Mouse (Mus musculus): Measurements from ENCODE around the gene Hsf2bp. TPM values are rescaled to one million over a fixed set of nuclear protein-coding genes. Genes with fewer than 3 reads are reported as not detected.

Gene Hsf2bp
- polyA plus RNA-seq, 1 experiment, result 34.3 TPM

GRCm38 (mm10) chr17:31919599-31919998, 116.5 kb downstream of the Hsf2bp start:
- Histone ChIP-seq H3K36me3 (ENCODE audit: control insufficient read depth, insufficient read depth, low read length) (no peaks in the 10 kb centered on the region), H3K27me3 (ENCODE audit: control insufficient read depth, insufficient read depth, low read length) (no peaks in the 10 kb centered on the region), H3K4me1 (ENCODE audit: control insufficient read depth, insufficient read depth, low read length) (no peaks in the 10 kb centered on the region; the same call in 1 of the 2 replicates), H3K4me3 (ENCODE audit: control insufficient read depth, low read depth, low read length) (no peak overlapping the region), H3K27ac (ENCODE audit: control insufficient read depth, insufficient read depth, low read depth, low read length) (no peak overlapping the region)
- no peak for TF ChIP-seq POLR2A (IDR thresholded peaks at IDR 0.05; ENCODE audit: control insufficient read depth, low read depth, low read length)
- TF ChIP-seq CTCF (IDR thresholded peaks at IDR 0.05; ENCODE audit: control insufficient read depth, insufficient read depth, insufficient replicate concordance, low read depth, low read length), result no peak

GRCm38 (mm10) chr17:31918374-31918773, 117.8 kb downstream of the Hsf2bp start:
- no peaks in the 10 kb centered on the region for H3K36me3 ChIP-seq (ENCODE audit: control insufficient read depth, insufficient read depth, low read length)
- no peak overlapping the region for H3K4me3 ChIP-seq (ENCODE audit: control insufficient read depth, low read depth, low read length)
- TF ChIP-seq CTCF (IDR thresholded peaks at IDR 0.05; ENCODE audit: control insufficient read depth, insufficient read depth, insufficient replicate concordance, low read depth, low read length) (no peak), POLR2A (IDR thresholded peaks at IDR 0.05; ENCODE audit: control insufficient read depth, low read depth, low read length) (no peak)
- H3K27ac ChIP-seq (ENCODE audit: control insufficient read depth, insufficient read depth, low read depth, low read length), result no peak overlapping the region
- H3K27me3 ChIP-seq (ENCODE audit: control insufficient read depth, insufficient read depth, low read length), result no peaks in the 10 kb centered on the region
- no peaks in the 10 kb centered on the region; the same call in 1 of the 2 replicates for H3K4me1 ChIP-seq (ENCODE audit: control insufficient read depth, insufficient read depth, low read length)

- TF ChIP-seq CTCF (IDR thresholded peaks at IDR 0.05; ENCODE audit: control insufficient read depth, insufficient read depth, insufficient replicate concordance, low read depth, low read length), result no peak
- no peak for TF ChIP-seq POLR2A (IDR thresholded peaks at IDR 0.05; ENCODE audit: control insufficient read depth, low read depth, low read length)
- H3K36me3 ChIP-seq (ENCODE audit: control insufficient read depth, insufficient read depth, low read length), result no peaks in the 10 kb centered on the region
- H3K4me1 ChIP-seq (ENCODE audit: control insufficient read depth, insufficient read depth, low read length), result peaks cover 3% of the 10 kb centered on the region
- H3K27ac ChIP-seq (ENCODE audit: control insufficient read depth, insufficient read depth, low read depth, low read length), result no peak overlapping the region
- no peak overlapping the region for H3K4me3 ChIP-seq (ENCODE audit: control insufficient read depth, low read depth, low read length)
- no peaks in the 10 kb centered on the region for H3K27me3 ChIP-seq (ENCODE audit: control insufficient read depth, insufficient read depth, low read length)
Observed at GRCm38 (mm10) chr17:31916461-31916775, 119.7 kb downstream of the Hsf2bp start.

- no peaks in the 10 kb centered on the region for H3K36me3 ChIP-seq (ENCODE audit: control insufficient read depth, insufficient read depth, low read length)
- TF ChIP-seq CTCF (IDR thresholded peaks at IDR 0.05; ENCODE audit: control insufficient read depth, insufficient read depth, insufficient replicate concordance, low read depth, low read length) (no peak), POLR2A (IDR thresholded peaks at IDR 0.05; ENCODE audit: control insufficient read depth, low read depth, low read length) (no peak)
- no peak overlapping the region for H3K27ac ChIP-seq (ENCODE audit: control insufficient read depth, insufficient read depth, low read depth, low read length)
- H3K27me3 ChIP-seq (ENCODE audit: control insufficient read depth, insufficient read depth, low read length), result no peaks in the 10 kb centered on the region
- no peak overlapping the region for H3K4me3 ChIP-seq (ENCODE audit: control insufficient read depth, low read depth, low read length)
- H3K4me1 ChIP-seq (ENCODE audit: control insufficient read depth, insufficient read depth, low read length), result peaks cover 3% of the 10 kb centered on the region
Observed at GRCm38 (mm10) chr17:31915756-31916460, 120.2 kb downstream of the Hsf2bp start.

GRCm38 (mm10) chr17:31914323-31914722, 121.8 kb downstream of the Hsf2bp start:
- no peak overlapping the region for H3K4me3 ChIP-seq (ENCODE audit: control insufficient read depth, low read depth, low read length)
- no peaks in the 10 kb centered on the region for H3K36me3 ChIP-seq (ENCODE audit: control insufficient read depth, insufficient read depth, low read length)
- no peaks in the 10 kb centered on the region for H3K27me3 ChIP-seq (ENCODE audit: control insufficient read depth, insufficient read depth, low read length)
- peaks cover 3% of the 10 kb centered on the region for H3K4me1 ChIP-seq (ENCODE audit: control insufficient read depth, insufficient read depth, low read length)
- TF ChIP-seq CTCF (IDR thresholded peaks at IDR 0.05; ENCODE audit: control insufficient read depth, insufficient read depth, insufficient replicate concordance, low read depth, low read length), result no peak
- no peak for TF ChIP-seq POLR2A (IDR thresholded peaks at IDR 0.05; ENCODE audit: control insufficient read depth, low read depth, low read length)
- no peak overlapping the region for H3K27ac ChIP-seq (ENCODE audit: control insufficient read depth, insufficient read depth, low read depth, low read length)

- TF ChIP-seq CTCF (IDR thresholded peaks at IDR 0.05; ENCODE audit: control insufficient read depth, insufficient read depth, insufficient replicate concordance, low read depth, low read length) (no peak), POLR2A (IDR thresholded peaks at IDR 0.05; ENCODE audit: control insufficient read depth, low read depth, low read length) (no peak)
- H3K36me3 ChIP-seq (ENCODE audit: control insufficient read depth, insufficient read depth, low read length), result no peaks in the 10 kb centered on the region
- H3K27me3 ChIP-seq (ENCODE audit: control insufficient read depth, insufficient read depth, low read length), result no peaks in the 10 kb centered on the region
- peaks cover 3% of the 10 kb centered on the region for H3K4me1 ChIP-seq (ENCODE audit: control insufficient read depth, insufficient read depth, low read length)
- H3K4me3 ChIP-seq (ENCODE audit: control insufficient read depth, low read depth, low read length), result no peak overlapping the region
- H3K27ac ChIP-seq (ENCODE audit: control insufficient read depth, insufficient read depth, low read depth, low read length), result no peak overlapping the region
Observed at GRCm38 (mm10) chr17:31912881-31913662, 123.1 kb downstream of the Hsf2bp start.

GRCm38 (mm10) chr17:31912387-31912786, 123.8 kb downstream of the Hsf2bp start:
- Histone ChIP-seq H3K27ac (ENCODE audit: control insufficient read depth, insufficient read depth, low read depth, low read length) (no peak overlapping the region), H3K27me3 (ENCODE audit: control insufficient read depth, insufficient read depth, low read length) (no peaks in the 10 kb centered on the region)

More at GRCm38 (mm10) chr17:31912387-31912786, 123.8 kb downstream of the Hsf2bp start:
- no peaks in the 10 kb centered on the region for H3K36me3 ChIP-seq (ENCODE audit: control insufficient read depth, insufficient read depth, low read length)
- H3K4me3 ChIP-seq (ENCODE audit: control insufficient read depth, low read depth, low read length), result no peak overlapping the region
- TF ChIP-seq POLR2A (IDR thresholded peaks at IDR 0.05; ENCODE audit: control insufficient read depth, low read depth, low read length), result no peak
- TF ChIP-seq CTCF (IDR thresholded peaks at IDR 0.05; ENCODE audit: control insufficient read depth, insufficient read depth, insufficient replicate concordance, low read depth, low read length), result no peak
- peaks cover 3% of the 10 kb centered on the region for H3K4me1 ChIP-seq (ENCODE audit: control insufficient read depth, insufficient read depth, low read length)

All from testis, adult 2 months (tissue).